Mouse (Mus musculus) layer of hippocampus, postnatal 10 days (tissue): ENCODE results near the gene Atg14. TPM values are rescaled to one million over a fixed set of nuclear protein-coding genes. Genes with fewer than 3 reads are reported as not detected.
"Not testable (repeated sequence)": the region's sequence is repeated elsewhere in the genome, so short reads cannot be mapped to it uniquely, and the experiment has no call there.

ENCODE experiments used
- DNase-seq, 2 experiments: peaks; one replicate each; pipeline ENCODE4 v3.0.0; 2021; ENCODE audit warnings: low spot score in 2 of 2
- total RNA-seq, 2 experiments: library from RNA; stranded (reverse); gene quantifications; 2 replicates each; pipeline ENCODE4 v1.2.3; 2021

Gene Atg14
- total RNA-seq, 2 experiments from 2014 or later = 13.6 to 13.9 TPM

- no peak for DNase-seq
Measured at GRCm38 (mm10) chr14:47544877-47545276, 25.6 kb downstream of the Atg14 start.

- no peak for DNase-seq
Measured at GRCm38 (mm10) chr14:47544286-47544685, 26.2 kb downstream of the Atg14 start.

GRCm38 (mm10) chr14:47542283-47542682, 28.2 kb downstream of the Atg14 start:
- DNase-seq = no peak

GRCm38 (mm10) chr14:47541325-47541948, 29.0 kb downstream of the Atg14 start:
- DNase-seq = no peak

- no peak for DNase-seq
Measured at GRCm38 (mm10) chr14:47535096-47535495, 35.4 kb downstream of the Atg14 start.

GRCm38 (mm10) chr14:47534176-47534525, 36.3 kb downstream of the Atg14 start:
- DNase-seq = no peak

- peak; percentile 34 to 56 for DNase-seq
Measured at GRCm38 (mm10) chr14:47533365-47534175, 36.9 kb downstream of the Atg14 start.

- no peak for DNase-seq
Measured at GRCm38 (mm10) chr14:47532496-47532895, 38.0 kb downstream of the Atg14 start.

GRCm38 (mm10) chr14:47529592-47529991, 40.9 kb downstream of the Atg14 start:
- not testable (repeated sequence) for DNase-seq

GRCm38 (mm10) chr14:47529019-47529418, 41.4 kb downstream of the Atg14 start:
- peak; percentile 57 to 65 for DNase-seq

- no peak for DNase-seq
Measured at GRCm38 (mm10) chr14:47528293-47528692, 42.2 kb downstream of the Atg14 start.

GRCm38 (mm10) chr14:47527833-47528232, 42.6 kb downstream of the Atg14 start:
- DNase-seq = no peak

- no peak for DNase-seq
Measured at GRCm38 (mm10) chr14:47525861-47526260, 44.6 kb downstream of the Atg14 start.

GRCm38 (mm10) chr14:47525374-47525773, 45.1 kb downstream of the Atg14 start:
- DNase-seq = no peak

GRCm38 (mm10) chr14:47522301-47522700, 48.1 kb downstream of the Atg14 start:
- no peak for DNase-seq

GRCm38 (mm10) chr14:47521609-47522008, 48.8 kb downstream of the Atg14 start:
- no peak for DNase-seq

GRCm38 (mm10) chr14:47520751-47521449, 49.5 kb downstream of the Atg14 start:
- no peak for DNase-seq

- no peak for DNase-seq
Measured at GRCm38 (mm10) chr14:47518619-47519018, 51.8 kb downstream of the Atg14 start.

- no peak for DNase-seq
Measured at GRCm38 (mm10) chr14:47516755-47517154, 53.7 kb downstream of the Atg14 start.

GRCm38 (mm10) chr14:47515636-47516035, 54.8 kb downstream of the Atg14 start:
- DNase-seq = no peak

- no peak for DNase-seq
Measured at GRCm38 (mm10) chr14:47514816-47515453, 55.5 kb downstream of the Atg14 start.

- DNase-seq = no peak
Measured at GRCm38 (mm10) chr14:47513606-47514005, 56.8 kb downstream of the Atg14 start.
